Mouse (Mus musculus) hindbrain, embryonic 15.5 days (tissue): Measurements from ENCODE around the gene Tnfrsf4. TPM values are rescaled to one million over a fixed set of nuclear protein-coding genes. Genes with fewer than 3 reads are reported as not detected.

Source experiments
- ATAC-seq: fragments of 200-750 bp; cut with Nextera tagmentation; 2 replicates; pipeline ENCODE4 v1.8.0; 2017; ENCODE audit warnings: low read depth, moderate number of reproducible peaks, moderate TSS enrichment; ENCODE audit not compliant: low FRiP score
- H3K27ac ChIP-seq: fragments of 300-500 bp; sonication (generic); replicated peaks from 2 replicates; pipeline ENCODE4 v1.5.1; 2015; ENCODE audit warnings: mild to moderate bottlenecking, inconsistent platforms
- H3K27me3 ChIP-seq: fragments of 300-500 bp; sonication (generic); 2 replicates; pipeline ENCODE4 v1.6.1; 2015; ENCODE audit warnings: control low read depth, inconsistent platforms
- H3K36me3 ChIP-seq: fragments of 300-500 bp; sonication (generic); 2 replicates; pipeline ENCODE4 v1.6.1; 2015; ENCODE audit warnings: control low read depth, inconsistent platforms
- H3K4me1 ChIP-seq: fragments of 300-500 bp; sonication (generic); replicated peaks from 2 replicates; pipeline ENCODE4 v1.6.1; 2015; ENCODE audit warnings: control low read depth, inconsistent platforms
- H3K4me2 ChIP-seq: fragments of 300-500 bp; sonication (generic); 2 replicates; pipeline ENCODE4 v1.6.1; 2015; ENCODE audit warnings: moderate library complexity, mild to moderate bottlenecking, inconsistent platforms
- H3K4me3 ChIP-seq: fragments of 300-500 bp; sonication (generic); 2 replicates; pipeline ENCODE4 v1.5.1; 2015; ENCODE audit warnings: mild to moderate bottlenecking, inconsistent platforms
- H3K9ac ChIP-seq: fragments of 300-500 bp; sonication (generic); 2 replicates; pipeline ENCODE4 v1.6.1; 2015; ENCODE audit warnings: inconsistent platforms
- H3K9me3 ChIP-seq: fragments of 300-500 bp; sonication (generic); 2 replicates; pipeline ENCODE4 v1.6.1; 2016; ENCODE audit warnings: control low read depth, inconsistent platforms
- WGBS: fragments of 180-500 bp; shearing (Covaris S2); methylation state at CpG from one replicate; pipeline ENCODE4 v1.1.7; 2015; 5-methylcytosine and 5-hydroxymethylcytosine counted together
- polyA plus RNA-seq: library from polyadenylated mRNA; unstranded; fragments of >200 nt; fragmentation: Nextera tagmentation; extraction: Ambion mirVana; gene quantifications from 2 replicates; pipeline ENCODE4 v1.2.1, GENCODE M21; 2015

The Tnfrsf4 gene
- polyA plus RNA-seq, 1 experiment from 2014 or later, result 0.64 TPM

GRCm38 (mm10) chr4:156030651-156031118 is 17.0 kb downstream of the Tnfrsf4 start:
- Histone ChIP-seq H3K4me2 (peak overlapping the region; percentile 73), H3K27me3 (peaks cover 12% of the 10 kb centered on the region), H3K9me3 (no peaks in the 10 kb centered on the region), H3K27ac (peak overlapping the region; percentile 88), H3K36me3 (peaks cover 20% of the 10 kb centered on the region), H3K4me3 (peak overlapping the region; percentile 52), H3K4me1 (peaks cover 42% of the 10 kb centered on the region), H3K9ac (peak overlapping the region; percentile 66)
- 0 out of 2 replicates have a peak, but pooled peaks have one; percentile 9 for ATAC-seq
- WGBS, result 63% methylated on average over 9 of the region's 9 CpGs

GRCm38 (mm10) chr4:156031255-156031592 is 17.6 kb downstream of the Tnfrsf4 start:
- ATAC-seq, result no peak; the same call in 1 of the 2 replicates
- Histone ChIP-seq H3K4me3 (peak overlapping the region; percentile 52), H3K36me3 (peaks cover 20% of the 10 kb centered on the region), H3K27ac (peak overlapping the region; percentile 88), H3K9ac (peak overlapping the region; percentile 66), H3K27me3 (peaks cover 17% of the 10 kb centered on the region), H3K4me1 (peaks cover 42% of the 10 kb centered on the region), H3K4me2 (peak overlapping the region; percentile 73), H3K9me3 (no peaks in the 10 kb centered on the region)
- WGBS, result 14% methylated on average over 7 of the region's 7 CpGs

- Histone ChIP-seq H3K27me3 (peaks cover 19% of the 10 kb centered on the region), H3K4me3 (peak overlapping the region; percentile 52), H3K4me1 (peaks cover 42% of the 10 kb centered on the region), H3K27ac (peak overlapping the region; percentile 88), H3K36me3 (peaks cover 20% of the 10 kb centered on the region), H3K9me3 (no peaks in the 10 kb centered on the region), H3K9ac (peak overlapping the region; percentile 66), H3K4me2 (peak overlapping the region; percentile 73)
- peak; percentile 93 for ATAC-seq
- WGBS, result 3% methylated on average over 24 of the region's 24 CpGs
Observed at GRCm38 (mm10) chr4:156031593-156032391, 18.1 kb downstream of the Tnfrsf4 start.

GRCm38 (mm10) chr4:156032856-156033255 is 19.2 kb downstream of the Tnfrsf4 start:
- 88% methylated on average over 4 of the region's 4 CpGs for WGBS
- Histone ChIP-seq H3K27me3 (peaks cover 19% of the 10 kb centered on the region), H3K27ac (peak overlapping the region; percentile 88; the same call in 1 of the 2 replicates), H3K9ac (no peak overlapping the region), H3K4me2 (peak overlapping the region; percentile 73; the same call in 1 of the 2 replicates), H3K4me3 (no peak overlapping the region), H3K36me3 (peaks cover 11% of the 10 kb centered on the region), H3K4me1 (peaks cover 42% of the 10 kb centered on the region), H3K9me3 (no peaks in the 10 kb centered on the region)
- no peak for ATAC-seq

- Histone ChIP-seq H3K4me3 (no peak overlapping the region), H3K27me3 (peaks cover 19% of the 10 kb centered on the region), H3K36me3 (peaks cover 6% of the 10 kb centered on the region; the same call in 1 of the 2 replicates), H3K4me2 (no peak overlapping the region), H3K9ac (no peak overlapping the region), H3K9me3 (no peaks in the 10 kb centered on the region), H3K4me1 (peaks cover 42% of the 10 kb centered on the region), H3K27ac (no peak overlapping the region)
- 54% methylated on average over 6 of the region's 6 CpGs for WGBS
- no peak for ATAC-seq
Observed at GRCm38 (mm10) chr4:156033476-156034119, 20.0 kb downstream of the Tnfrsf4 start.

GRCm38 (mm10) chr4:156034301-156034700 is 20.7 kb downstream of the Tnfrsf4 start:
- 53% methylated on average over 4 of the region's 4 CpGs for WGBS
- H3K36me3 ChIP-seq, result peaks cover 4% of the 10 kb centered on the region; the same call in 1 of the 2 replicates
- H3K4me1 ChIP-seq, result peaks cover 42% of the 10 kb centered on the region
- H3K9me3 ChIP-seq, result no peaks in the 10 kb centered on the region
- H3K4me3 ChIP-seq, result no peak overlapping the region
- no peak for ATAC-seq
- H3K4me2 ChIP-seq, result peak overlapping the region; percentile 52; the same call in 1 of the 2 replicates
- peaks cover 19% of the 10 kb centered on the region for H3K27me3 ChIP-seq
- no peak overlapping the region for H3K27ac ChIP-seq
- H3K9ac ChIP-seq, result no peak overlapping the region

- 6% methylated on average over 25 of the region's 25 CpGs for WGBS
- no peak overlapping the region for H3K27ac ChIP-seq
- H3K9me3 ChIP-seq, result no peaks in the 10 kb centered on the region
- peak overlapping the region; percentile 52 for H3K4me2 ChIP-seq
- ATAC-seq, result no peak
- H3K9ac ChIP-seq, result 0 out of 2 replicates have a peak overlapping the region, but pooled peaks have one; percentile 2
- H3K36me3 ChIP-seq, result no peaks in the 10 kb centered on the region
- H3K27me3 ChIP-seq, result peaks cover 19% of the 10 kb centered on the region
- H3K4me3 ChIP-seq, result peak overlapping the region; percentile 28
- peaks cover 42% of the 10 kb centered on the region for H3K4me1 ChIP-seq
Observed at GRCm38 (mm10) chr4:156034901-156035300, 21.3 kb downstream of the Tnfrsf4 start.

- Histone ChIP-seq H3K4me2 (no peak overlapping the region), H3K9ac (no peak overlapping the region), H3K9me3 (no peaks in the 10 kb centered on the region), H3K4me1 (no peaks in the 10 kb centered on the region), H3K27me3 (no peaks in the 10 kb centered on the region), H3K4me3 (no peak overlapping the region), H3K36me3 (no peaks in the 10 kb centered on the region), H3K27ac (no peak overlapping the region)
- no peak for ATAC-seq
- 76% methylated on average over 5 of the region's 5 CpGs for WGBS
Observed at GRCm38 (mm10) chr4:156044754-156045153, 31.1 kb downstream of the Tnfrsf4 start.

GRCm38 (mm10) chr4:156049779-156050178 is 36.1 kb downstream of the Tnfrsf4 start:
- H3K27me3 ChIP-seq, result no peaks in the 10 kb centered on the region
- H3K9me3 ChIP-seq, result no peaks in the 10 kb centered on the region
- no peaks in the 10 kb centered on the region for H3K4me1 ChIP-seq
- no peak for ATAC-seq
- no peaks in the 10 kb centered on the region for H3K36me3 ChIP-seq
- no peak overlapping the region for H3K4me2 ChIP-seq
- no peak overlapping the region for H3K27ac ChIP-seq
- H3K9ac ChIP-seq, result no peak overlapping the region
- no peak overlapping the region for H3K4me3 ChIP-seq
- 81% methylated on average over 3 of the region's 3 CpGs for WGBS

GRCm38 (mm10) chr4:156050391-156050980 is 36.8 kb downstream of the Tnfrsf4 start:
- no peaks in the 10 kb centered on the region for H3K27me3 ChIP-seq
- H3K4me3 ChIP-seq, result no peak overlapping the region
- ATAC-seq, result no peak
- no peaks in the 10 kb centered on the region for H3K36me3 ChIP-seq
- no peaks in the 10 kb centered on the region for H3K4me1 ChIP-seq
- no peaks in the 10 kb centered on the region for H3K9me3 ChIP-seq
- H3K27ac ChIP-seq, result no peak overlapping the region
- no peak overlapping the region for H3K4me2 ChIP-seq
- 69% methylated on average over 6 of the region's 6 CpGs for WGBS
- H3K9ac ChIP-seq, result no peak overlapping the region

- Histone ChIP-seq H3K36me3 (no peaks in the 10 kb centered on the region), H3K9me3 (no peaks in the 10 kb centered on the region), H3K4me1 (no peaks in the 10 kb centered on the region), H3K27ac (no peak overlapping the region), H3K9ac (no peak overlapping the region), H3K27me3 (no peaks in the 10 kb centered on the region), H3K4me3 (no peak overlapping the region), H3K4me2 (no peak overlapping the region)
- 91% methylated on average over 4 of the region's 4 CpGs for WGBS
- no peak for ATAC-seq
Observed at GRCm38 (mm10) chr4:156053113-156053512, 39.5 kb downstream of the Tnfrsf4 start.

- no peak overlapping the region for H3K4me2 ChIP-seq
- H3K9me3 ChIP-seq, result no peaks in the 10 kb centered on the region
- no peaks in the 10 kb centered on the region for H3K36me3 ChIP-seq
- H3K4me1 ChIP-seq, result no peaks in the 10 kb centered on the region
- no peak for ATAC-seq
- H3K4me3 ChIP-seq, result no peak overlapping the region
- H3K27ac ChIP-seq, result no peak overlapping the region
- no peak overlapping the region for H3K9ac ChIP-seq
- 89% methylated on average over 4 of the region's 4 CpGs for WGBS
- no peaks in the 10 kb centered on the region for H3K27me3 ChIP-seq
Observed at GRCm38 (mm10) chr4:156054130-156054529, 40.5 kb downstream of the Tnfrsf4 start.
